Mouse (Mus musculus) hindbrain, embryonic 11.5 days (tissue): ENCODE measurements at regions not wholly inside any gene's neighbourhood (a gene's known extent, or its start where the extent isn't known, plus 50 kb on each side); places are given as distances from the start of the nearest gene placed in this dataset.
A peak's percentile ranks its signal among the peaks of the same experiment; 100 is the strongest.

Experiments used
- ATAC-seq: fragments of 200-750 bp; cut with Nextera tagmentation; 2 replicates; pipeline ENCODE4 v1.8.0; 2017; ENCODE audit warnings: mild to moderate bottlenecking, moderate TSS enrichment, moderate library complexity; ENCODE audit not compliant: low FRiP score
- DNase-seq: peaks from one replicate; pipeline ENCODE4 v3.0.0-alpha.2; 2015; ENCODE audit warnings: low spot score
- H3K27ac ChIP-seq: fragments of 300-500 bp; sonication (generic); 2 replicates; pipeline ENCODE4 v1.5.1; 2014; ENCODE audit warnings: mild to moderate bottlenecking, low read depth, low read length
- H3K27me3 ChIP-seq: fragments of 300-500 bp; sonication (generic); 2 replicates; pipeline ENCODE4 v1.6.1; 2014; ENCODE audit warnings: mild to moderate bottlenecking, low read length, moderate library complexity, mixed read lengths; ENCODE audit not compliant: control insufficient read depth, insufficient read depth
- H3K36me3 ChIP-seq: fragments of 300-500 bp; sonication (generic); 2 replicates; pipeline ENCODE4 v1.6.1; 2014; ENCODE audit warnings: mild to moderate bottlenecking, low read length, moderate library complexity, mixed read lengths; ENCODE audit not compliant: control insufficient read depth, insufficient read depth
- H3K4me1 ChIP-seq: fragments of 300-500 bp; sonication (generic); replicated peaks from 2 replicates; pipeline ENCODE4 v1.6.1; 2014; ENCODE audit warnings: low read length, mixed read lengths; ENCODE audit not compliant: control insufficient read depth, insufficient read depth
- H3K4me2 ChIP-seq: fragments of 300-500 bp; sonication (generic); replicated peaks from 2 replicates; pipeline ENCODE4 v1.6.1; 2014; ENCODE audit warnings: mild to moderate bottlenecking, low read depth, low read length
- H3K4me3 ChIP-seq: fragments of 300-500 bp; sonication (generic); 2 replicates; pipeline ENCODE4 v1.5.1; 2014; ENCODE audit warnings: low read depth, low read length
- H3K9ac ChIP-seq: fragments of 300-500 bp; sonication (generic); 2 replicates; pipeline ENCODE4 v1.6.1; 2014; ENCODE audit warnings: low read depth, low read length
- H3K9me3 ChIP-seq: fragments of 300-500 bp; sonication (generic); 2 replicates; pipeline ENCODE4 v1.6.1; 2016; ENCODE audit warnings: low read length; ENCODE audit not compliant: control insufficient read depth
- WGBS: fragments of 180-500 bp; shearing (Covaris S2); extraction: QIAGEN DNeasy Blood & Tissue Kit; methylation state at CpG from one replicate; pipeline ENCODE4 v1.1.7; 2014; 5-methylcytosine and 5-hydroxymethylcytosine counted together

DNA sequence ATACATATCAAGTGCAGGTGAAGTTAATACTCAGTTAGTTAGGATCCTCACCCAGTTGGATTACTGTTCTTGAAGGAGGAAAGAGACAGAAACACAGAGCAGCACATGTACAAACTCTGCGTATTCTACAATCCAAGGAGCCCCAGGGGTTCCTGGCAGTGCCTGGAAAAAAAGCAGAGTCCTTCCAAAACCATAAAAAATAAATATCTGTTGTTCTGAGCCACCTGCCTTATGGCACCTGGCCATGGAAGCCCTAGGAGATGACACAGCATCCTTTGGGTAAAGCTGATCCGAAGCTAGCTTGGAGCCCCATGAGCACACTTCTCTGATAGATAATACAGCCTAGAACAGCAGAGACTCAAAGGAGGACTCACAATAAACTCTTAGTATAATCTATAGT is 159.9 kb upstream of the Cdyl start:
- H3K4me2 ChIP-seq = no peak overlapping the region
- 91% methylated on average over 2 of the region's 2 CpGs for WGBS
- no peak overlapping the region for H3K9ac ChIP-seq
- no peaks in the 10 kb centered on the region for H3K36me3 ChIP-seq
- H3K27me3 ChIP-seq = no peaks in the 10 kb centered on the region
- ATAC-seq (no peak), DNase-seq (no peak)
- H3K4me3 ChIP-seq = no peak overlapping the region
- no peaks in the 10 kb centered on the region for H3K9me3 ChIP-seq
- no peak overlapping the region for H3K27ac ChIP-seq
- H3K4me1 ChIP-seq = peaks cover 3% of the 10 kb centered on the region; the same call in 1 of the 2 replicates

- WGBS = 57% methylated on average over 5 of the region's 5 CpGs
- Histone ChIP-seq H3K4me1 (peaks cover 3% of the 10 kb centered on the region; the same call in 1 of the 2 replicates), H3K4me3 (no peak overlapping the region), H3K9me3 (no peaks in the 10 kb centered on the region), H3K27me3 (no peaks in the 10 kb centered on the region), H3K9ac (no peak overlapping the region), H3K4me2 (no peak overlapping the region), H3K27ac (no peak overlapping the region), H3K36me3 (no peaks in the 10 kb centered on the region)
- no peak for ATAC-seq
- no peak for DNase-seq
These were observed 158.7 kb upstream of the Cdyl start for GRCm38 (mm10) chr13:35500891-35501290.

- WGBS = 71% methylated on average over 11 of the region's 11 CpGs
- Histone ChIP-seq H3K27me3 (no peaks in the 10 kb centered on the region), H3K36me3 (no peaks in the 10 kb centered on the region), H3K9ac (no peak overlapping the region), H3K4me1 (peaks cover 3% of the 10 kb centered on the region; the same call in 1 of the 2 replicates), H3K9me3 (no peaks in the 10 kb centered on the region), H3K27ac (0 out of 2 replicates have a peak overlapping the region, but pooled peaks have one; percentile 24), H3K4me2 (no peak overlapping the region), H3K4me3 (no peak overlapping the region)
- ATAC-seq = no peak
- DNase-seq = no peak
These were observed 158.1 kb upstream of the Cdyl start for GRCm38 (mm10) chr13:35501351-35502146.

DNA sequence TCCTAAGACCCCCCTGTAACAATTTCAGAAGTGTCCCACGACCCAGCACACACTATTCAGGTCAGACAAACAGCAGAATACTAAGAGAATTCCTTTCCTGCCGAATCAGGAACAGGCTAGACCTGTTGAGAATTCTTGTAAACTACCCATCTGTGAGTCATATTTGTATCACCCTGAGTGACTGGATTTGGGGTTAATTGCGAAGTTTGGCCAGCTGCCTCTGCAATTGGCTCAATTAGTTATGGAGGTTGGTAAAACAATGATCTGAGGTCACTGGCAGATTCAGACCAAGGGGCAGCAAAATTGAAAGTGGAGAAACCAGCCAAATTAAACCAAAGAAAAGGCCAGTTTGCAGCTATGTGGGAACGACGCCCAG is 157.5 kb upstream of the Cdyl start:
- Histone ChIP-seq H3K4me1 (peaks cover 3% of the 10 kb centered on the region; the same call in 1 of the 2 replicates), H3K9ac (no peak overlapping the region), H3K36me3 (no peaks in the 10 kb centered on the region), H3K9me3 (no peaks in the 10 kb centered on the region), H3K4me2 (no peak overlapping the region), H3K27ac (0 out of 2 replicates have a peak overlapping the region, but pooled peaks have one; percentile 24), H3K4me3 (no peak overlapping the region), H3K27me3 (no peaks in the 10 kb centered on the region)
- DNase-seq (no peak), ATAC-seq (no peak)
- 68% methylated on average over 5 of the region's 5 CpGs for WGBS

DNA sequence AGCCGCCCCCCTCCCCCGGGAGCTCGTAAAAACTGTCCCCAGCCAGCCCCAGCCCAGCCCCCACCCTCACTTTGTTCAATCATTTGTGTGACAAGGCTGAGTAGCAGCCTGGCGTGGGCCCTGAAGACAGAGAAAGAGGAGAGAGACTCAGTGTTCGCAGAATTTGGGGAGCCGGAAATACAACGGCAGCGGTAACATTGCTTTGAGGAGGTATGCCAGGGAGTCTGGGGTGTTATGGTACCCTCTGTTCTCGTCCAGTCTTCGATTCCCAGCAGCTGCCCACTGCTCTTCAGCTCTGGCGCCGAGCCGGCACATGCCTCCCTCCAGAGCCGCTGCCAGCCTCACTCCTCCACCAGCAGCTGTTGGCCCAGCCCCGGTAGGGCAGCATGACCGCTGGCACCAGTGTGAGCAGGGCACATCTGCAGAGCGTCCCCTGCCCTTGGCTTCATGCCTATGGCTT is 156.2 kb upstream of the Cdyl start:
- H3K4me3 ChIP-seq = no peak overlapping the region
- peaks cover 3% of the 10 kb centered on the region; the same call in 1 of the 2 replicates for H3K4me1 ChIP-seq
- no peak overlapping the region for H3K4me2 ChIP-seq
- H3K9ac ChIP-seq = no peak overlapping the region
- no peak overlapping the region for H3K27ac ChIP-seq
- H3K36me3 ChIP-seq = no peaks in the 10 kb centered on the region
- H3K9me3 ChIP-seq = no peaks in the 10 kb centered on the region
- peak; percentile 51; the same call in 1 of the 2 replicates for ATAC-seq
- peak; percentile 9 for DNase-seq
- 63% methylated on average over 17 of the region's 17 CpGs for WGBS
- no peaks in the 10 kb centered on the region for H3K27me3 ChIP-seq

GRCm38 (mm10) chr13:35507195-35507594 is 152.4 kb upstream of the Cdyl start:
- DNase-seq (no peak), ATAC-seq (no peak)
- Histone ChIP-seq H3K4me2 (no peak overlapping the region), H3K36me3 (no peaks in the 10 kb centered on the region), H3K27ac (no peak overlapping the region), H3K4me1 (peaks cover 3% of the 10 kb centered on the region; the same call in 1 of the 2 replicates), H3K27me3 (no peaks in the 10 kb centered on the region), H3K4me3 (no peak overlapping the region), H3K9ac (no peak overlapping the region), H3K9me3 (no peaks in the 10 kb centered on the region)
- WGBS = 70% methylated on average over 1 of the region's 1 CpGs

- Histone ChIP-seq H3K36me3 (no peaks in the 10 kb centered on the region), H3K27me3 (no peaks in the 10 kb centered on the region), H3K9ac (no peak overlapping the region), H3K27ac (no peak overlapping the region), H3K9me3 (no peaks in the 10 kb centered on the region), H3K4me3 (no peak overlapping the region), H3K4me2 (no peak overlapping the region), H3K4me1 (no peaks in the 10 kb centered on the region)
- ATAC-seq (no peak), DNase-seq (no peak)
- WGBS = 87% methylated on average over 8 of the region's 8 CpGs
These were observed 147.6 kb upstream of the Cdyl start for GRCm38 (mm10) chr13:35512029-35512507.

- WGBS = 90% methylated on average over 8 of the region's 8 CpGs
- H3K4me3 ChIP-seq = no peak overlapping the region
- no peak for ATAC-seq
These were observed 146.5 kb upstream of the Cdyl start for GRCm38 (mm10) chr13:35513120-35513519.

GRCm38 (mm10) chr13:35515291-35515690 is 144.3 kb upstream of the Cdyl start:
- ATAC-seq = no peak
- WGBS = 63% methylated on average over 3 of the region's 3 CpGs
- Histone ChIP-seq H3K36me3 (no peaks in the 10 kb centered on the region), H3K9me3 (no peaks in the 10 kb centered on the region), H3K4me1 (no peaks in the 10 kb centered on the region), H3K9ac (no peak overlapping the region), H3K4me3 (no peak overlapping the region), H3K4me2 (no peak overlapping the region), H3K27ac (no peak overlapping the region), H3K27me3 (no peaks in the 10 kb centered on the region)
- no peak for DNase-seq

More at GRCm38 (mm10) chr13:35513120-35513519, 146.5 kb upstream of the Cdyl start:
- DNase-seq = no peak
- Histone ChIP-seq H3K27me3 (no peaks in the 10 kb centered on the region), H3K4me1 (no peaks in the 10 kb centered on the region), H3K4me2 (no peak overlapping the region), H3K27ac (no peak overlapping the region), H3K9ac (no peak overlapping the region), H3K9me3 (no peaks in the 10 kb centered on the region), H3K36me3 (no peaks in the 10 kb centered on the region)
